Mouse (Mus musculus): ENCODE measurements around the gene Dedd2. TPM values are rescaled to one million over a fixed set of nuclear protein-coding genes. Genes with fewer than 3 reads are reported as not detected.

Dedd2 gene
- total and polyA plus RNA-seq, 3 experiments = 25.2 to 36.6 TPM; not detected in 1

DNA sequence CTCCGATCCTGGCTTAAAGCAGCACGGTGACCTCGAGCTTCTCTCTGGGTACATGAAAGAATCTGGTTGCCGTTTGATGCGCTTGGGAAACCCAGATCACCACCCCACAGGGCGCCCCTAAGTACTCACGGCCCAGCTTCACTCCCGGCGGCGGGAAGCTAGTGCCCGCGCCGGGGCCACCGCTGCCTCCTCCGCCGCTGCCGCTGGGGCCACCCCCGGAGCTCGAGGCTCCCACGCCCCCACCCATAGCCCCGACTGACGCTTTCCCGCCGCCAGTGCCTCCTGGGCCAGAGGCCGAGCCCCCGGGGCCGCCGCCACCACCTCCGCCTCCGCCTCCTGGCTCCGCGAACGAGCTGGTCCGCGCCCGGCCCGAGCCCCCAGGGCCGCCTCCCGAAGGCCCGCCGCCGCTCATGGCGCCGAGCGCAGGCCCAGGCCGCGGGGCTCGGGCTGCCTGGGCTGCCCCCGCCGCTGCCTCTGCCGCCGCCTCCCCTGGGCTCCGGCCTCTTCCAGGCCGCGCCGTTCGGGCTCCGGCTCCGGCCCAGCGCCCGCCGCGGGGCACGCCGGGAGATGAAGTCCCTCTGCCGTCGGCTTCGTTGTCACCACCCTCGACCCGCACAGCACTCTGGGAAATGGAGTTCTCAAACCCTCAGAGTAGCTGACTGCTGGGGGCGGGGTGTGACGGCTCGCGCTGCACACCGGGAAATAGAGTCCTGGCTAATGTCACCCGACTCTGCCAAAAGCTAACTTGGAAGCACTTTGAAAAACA, 17.0 kb upstream of the Dedd2 start, which contains the start of gene Gsk3a (continued):
- TF ChIP-seq ZNF384 (IDR thresholded peaks at IDR 0.05; ENCODE audit: low read depth, low read length) (no peak), MEF2A (IDR thresholded peaks at IDR 0.05; ENCODE audit: extremely low read depth, insufficient replicate concordance, low read depth, low read length, poor library complexity, severe bottlenecking) (no peak), ETS1 (IDR thresholded peaks at IDR 0.05; ENCODE audit: low read depth, low read length) (no peak), POLR2A (IDR thresholded peaks at IDR 0.05; ENCODE audit: control insufficient read depth in 1 of 2, insufficient read depth in 1 of 2, low read depth in 1 of 2, low read length in 2 of 2, poor library complexity in 1 of 2) (peak; percentile 62 to 81; a peak in 3 of 4 replicates), MYC (IDR thresholded peaks at IDR 0.05; ENCODE audit: low read depth, low read length) (no peak), UBTF (IDR thresholded peaks at IDR 0.05; ENCODE audit: borderline replicate concordance, insufficient read depth, low read depth, low read length) (0 out of 2 replicates have a peak, but pooled peaks have one; percentile 72), GABPA (IDR thresholded peaks at IDR 0.05; ENCODE audit: low read depth, low read length) (no peak; the same call in 1 of the 2 replicates), TBP (IDR thresholded peaks at IDR 0.05; ENCODE audit: low read depth, low read length) (no peak), SMC3 (IDR thresholded peaks at IDR 0.05; ENCODE audit: low read depth, low read length) (no peak), BHLHE40 (IDR thresholded peaks at IDR 0.05; ENCODE audit: borderline replicate concordance, low read depth, low read length) (no peak), MAX (IDR thresholded peaks at IDR 0.05; ENCODE audit: low read length) (no peak), NRF1 (IDR thresholded peaks at IDR 0.05; ENCODE audit: insufficient read depth, low read depth, low read length, poor library complexity, severe bottlenecking) (peak; percentile 46; the same call in 1 of the 2 replicates)

- no peak for TF ChIP-seq USF1 (IDR thresholded peaks at IDR 0.05; ENCODE audit: low read depth, low read length)
- TF ChIP-seq GABPA (IDR thresholded peaks at IDR 0.05; ENCODE audit: low read depth, low read length) = no peak
- no peak for TF ChIP-seq NELFE (IDR thresholded peaks at IDR 0.05; ENCODE audit: low read depth, low read length)
- no peak for TF ChIP-seq EP300 (IDR thresholded peaks at IDR 0.05; ENCODE audit: low read depth in 1 of 2, low read length in 2 of 2)
- no peak for TF ChIP-seq BHLHE40 (IDR thresholded peaks at IDR 0.05; ENCODE audit: borderline replicate concordance, low read depth, low read length)
- TF ChIP-seq JUND (IDR thresholded peaks at IDR 0.05; ENCODE audit: low read depth, low read length) = no peak
- no peak for TF ChIP-seq ZKSCAN1 (IDR thresholded peaks at IDR 0.05; ENCODE audit: low read depth, low read length)
- TF ChIP-seq TBP (IDR thresholded peaks at IDR 0.05; ENCODE audit: low read depth, low read length) = no peak
- TF ChIP-seq MAX (IDR thresholded peaks at IDR 0.05; ENCODE audit: low read length) = no peak
- TF ChIP-seq TCF12 (IDR thresholded peaks at IDR 0.05; ENCODE audit: low read depth, low read length) = no peak
- TF ChIP-seq ZNF384 (IDR thresholded peaks at IDR 0.05; ENCODE audit: low read depth, low read length) = no peak
- TF ChIP-seq USF2 (IDR thresholded peaks at IDR 0.05; ENCODE audit: borderline replicate concordance in 1 of 2, insufficient read depth in 1 of 2, low read depth in 1 of 2, low read length in 2 of 2) = no peak
- no peak for TF ChIP-seq MEF2A (IDR thresholded peaks at IDR 0.05; ENCODE audit: extremely low read depth, insufficient replicate concordance, low read depth, low read length, poor library complexity, severe bottlenecking)
- TF ChIP-seq RCOR1 (IDR thresholded peaks at IDR 0.05; ENCODE audit: low read depth, low read length) = no peak
- no peak for DNase-seq (ENCODE audit: low read depth, low spot score)
- peaks cover 0 to 17% of the 10 kb centered on the region in 2 experiments; a peak in 3 of 4 replicates for H3K36me3 ChIP-seq (ENCODE audit: control insufficient read depth in 1 of 2, insufficient read depth in 2 of 2, low read length in 2 of 2)
- no peak overlapping the region for H3K27ac ChIP-seq (ENCODE audit: control insufficient read depth, low read depth, low read length)
- H3K9ac ChIP-seq (ENCODE audit: control insufficient read depth, low read depth, low read length, poor library complexity, severe bottlenecking) = no peak overlapping the region
- H3K4me1 ChIP-seq (ENCODE audit: control insufficient read depth in 1 of 2, insufficient read depth in 2 of 2, low read length in 2 of 2) = peaks cover 3 to 9% of the 10 kb centered on the region in 2 experiments; a peak in 2 of 4 replicates
- no peaks in the 10 kb centered on the region for H3K9me3 ChIP-seq (replicated peaks; ENCODE audit: insufficient read depth, low read length)
- H3K4me3 ChIP-seq (ENCODE audit: control insufficient read depth in 1 of 2, insufficient read depth in 1 of 2, low read depth in 2 of 2, low read length in 2 of 2) = no peak overlapping the region
- no peaks in the 10 kb centered on the region for H3K27me3 ChIP-seq (ENCODE audit: control insufficient read depth in 1 of 2, insufficient read depth in 2 of 2, low read length in 2 of 2)
- peaks cover 26% of the 10 kb centered on the region for H3K79me2 ChIP-seq (ENCODE audit: control insufficient read depth, insufficient read depth, low read length, poor library complexity)
Observed at GRCm38 (mm10) chr7:25235526-25235925, 15.1 kb upstream of the Dedd2 start.
